ENCODE assay signal across 8 mouse cellular contexts in the genomic region with DNA sequence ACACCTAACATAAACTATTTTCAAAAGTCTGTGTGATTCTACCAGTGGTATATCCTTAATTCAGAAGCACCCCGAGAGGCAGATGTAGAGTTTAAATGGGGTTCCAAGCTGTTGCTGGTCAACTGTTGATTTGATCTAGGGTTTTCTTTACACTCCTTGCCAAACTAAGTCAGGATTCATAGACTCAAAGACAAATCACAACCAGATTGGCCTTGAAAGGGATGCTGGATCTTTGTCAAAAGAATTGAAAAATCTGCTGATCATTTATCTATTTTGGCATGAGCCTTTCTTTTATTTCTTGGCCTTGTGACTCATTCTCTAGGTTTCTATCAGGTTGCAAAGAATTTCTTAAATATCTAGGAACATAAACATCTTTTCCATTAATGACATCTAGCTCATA. TPM values are rescaled to one million over a fixed set of nuclear protein-coding genes. Genes with fewer than 3 reads are reported as not detected.
DNase-seq lines count a peak whose midpoint lies in the region; TF ChIP-seq lines count a peak whose summit lies in the region.

No protein-coding gene starts in this region.

- H3K4me3 ChIP-seq in liver, adult 2 months (ENCODE audit: insufficient read depth, low read depth, low read length): peak overlapping the region; percentile 100
- peak overlapping the region; percentile 84 for H3K4me3 ChIP-seq in embryonic facial prominence, embryonic 10.5 days
- peak overlapping the region; percentile 54 for H3K4me3 ChIP-seq in myocyte

- H3K4me2 ChIP-seq in myocyte (ENCODE audit: low read depth): peak overlapping the region; percentile 90

- H3ac ChIP-seq in myocyte (ENCODE audit: control insufficient read depth, insufficient read length): no peak overlapping the region

- WGBS in liver, adult 2 months: 10% methylated on average over 1 of the region's 1 CpGs
- WGBS in embryonic facial prominence, embryonic 10.5 days: 52% methylated on average over 1 of the region's 1 CpGs

- H3K79me2 ChIP-seq in liver, adult 2 months (ENCODE audit: control insufficient read depth, insufficient read depth, low read length): peaks cover 21% of the 10 kb centered on the region
- peaks cover 59% of the 10 kb centered on the region for H3K79me2 ChIP-seq in myocyte (ENCODE audit: control insufficient read depth, insufficient read depth)

- peak overlapping the region; percentile 59; the same call in 1 of the 2 replicates for H3K9ac ChIP-seq in liver, adult 2 months (ENCODE audit: low read depth, low read length)

- no peaks in the 10 kb centered on the region for H3K36me3 ChIP-seq in liver, adult 2 months (ENCODE audit: control insufficient read depth, insufficient read depth, low read length)
- H3K36me3 ChIP-seq in embryonic facial prominence, embryonic 10.5 days (replicated peaks): no peaks in the 10 kb centered on the region
- H3K36me3 ChIP-seq in myocyte (ENCODE audit: control insufficient read depth, insufficient read depth): no peaks in the 10 kb centered on the region

- peaks cover 13% of the 10 kb centered on the region for H3K4me1 ChIP-seq in liver, adult 2 months (ENCODE audit: control insufficient read depth, insufficient read depth, low read length)
- H3K4me1 ChIP-seq in embryonic facial prominence, embryonic 10.5 days: peaks cover 34% of the 10 kb centered on the region

- H3K27ac ChIP-seq in liver, adult 2 months (replicated peaks; ENCODE audit: insufficient read depth, low read depth, low read length): peak overlapping the region; percentile 25; the same call in 1 of the 2 replicates
- no peak overlapping the region for H3K27ac ChIP-seq in embryonic facial prominence, embryonic 10.5 days (replicated peaks)

- TF ChIP-seq POLR2A in liver, adult 2 months (IDR thresholded peaks at IDR 0.05; ENCODE audit: extremely low read depth, insufficient read depth, low read length): no peak
- no peak for TF ChIP-seq POLR2A in myocyte (IDR thresholded peaks at IDR 0.05; ENCODE audit: insufficient read length, low read depth)

- no peaks in the 10 kb centered on the region for H3K27me3 ChIP-seq in liver, adult 2 months (ENCODE audit: control insufficient read depth, insufficient read depth, low read length)
- H3K27me3 ChIP-seq in embryonic facial prominence, embryonic 10.5 days (replicated peaks; ENCODE audit: low read depth, poor library complexity, severe bottlenecking): no peaks in the 10 kb centered on the region
- no peaks in the 10 kb centered on the region for H3K27me3 ChIP-seq in myocyte (ENCODE audit: control insufficient read depth, insufficient read depth, insufficient read length)

- DNase-seq in liver, adult 2 months (ENCODE audit: extremely low read depth, low read depth, low spot score): peak; percentile 79
- no peak for DNase-seq in liver
- DNase-seq in embryonic facial prominence, embryonic 10.5 days (ENCODE audit: low spot score): no peak
- peak; percentile 41 for DNase-seq in induced T-regulatory cell, adult 2 months (ENCODE audit: low read depth)
- no peak for DNase-seq in natural killer cell, adult 2 months (ENCODE audit: low spot score in 2 of 2)
- no peak for DNase-seq in layer of hippocampus, adult 8-10 months (ENCODE audit: low spot score in 2 of 2)
- no peak for DNase-seq in kidney, postnatal 10 days

- TF ChIP-seq CTCF in liver, adult 2 months (IDR thresholded peaks at IDR 0.05; ENCODE audit: low read depth, low read length): no peak

- no peaks in the 10 kb centered on the region for H3K9me3 ChIP-seq in embryonic facial prominence, embryonic 10.5 days

TF ChIP-seq in myocyte, 11 proteins besides CTCF, POLR2A, EP300 and RAD21:
- TF ChIP-seq SRF (IDR thresholded peaks at IDR 0.05; ENCODE audit: control insufficient read depth, insufficient read length, low read depth): no peak
- TF ChIP-seq REST (IDR thresholded peaks at IDR 0.05; ENCODE audit: insufficient read depth, insufficient read length): no peak
- no peak for TF ChIP-seq USF1 (IDR thresholded peaks at IDR 0.05; ENCODE audit: low read depth)
- no peak for TF ChIP-seq POLR2AphosphoS2 (IDR thresholded peaks at IDR 0.05; ENCODE audit: insufficient read length, low read depth)

RNA-seq across cellular contexts. Expression of a gene that starts 7.9 kb away (rescaled TPM):
- total RNA-seq in liver, adult 2 months (2014; rRNA removed): 149 and 170 TPM in 2 replicates
- 75.3 and 80.3 TPM in 2 replicates for polyA plus RNA-seq in liver, adult 2 months (2012; rRNA removed)
- polyA plus RNA-seq in embryonic facial prominence, embryonic 10.5 days (2016; fragmentation: Nextera tagmentation; extraction: Ambion mirVana): 10.5 and 12.1 TPM in 2 replicates
- polyA plus RNA-seq in myocyte (2012; fragmentation: generic; extraction: Trizol): 28.1 TPM
- total RNA-seq in layer of hippocampus, adult 8-10 months (2022): 10 to 100 TPM; 65.1 to 76.6 (median 70.6) TPM

Comparison
In these comparisons a context has a peak if more than half of its experiments do, and no peak if none do; other contexts are left out.
1. DNase-seq: peak in liver, adult 2 months (single experiment) and induced T-regulatory cell, adult 2 months (single experiment); none in liver (single experiment), embryonic facial prominence, embryonic 10.5 days (single experiment), natural killer cell, adult 2 months (0 of 2), layer of hippocampus, adult 8-10 months (0 of 2) and kidney, postnatal 10 days (single experiment).
2. Peak in every context shown above with its lines, with median percentiles within 50 percentile points of each other: H3K4me3 ChIP-seq.